Mouse (Mus musculus): ENCODE measurements around the gene Sept6. TPM values are rescaled to one million over a fixed set of nuclear protein-coding genes. Genes with fewer than 3 reads are reported as not detected.
"Not testable (repeated sequence)": the region's sequence is repeated elsewhere in the genome, so short reads cannot be mapped to it uniquely, and the experiment has no call there.

The Sept6 gene
- polyA plus RNA-seq, 1 experiment from 2014 or later: 43.6 TPM

DNA sequence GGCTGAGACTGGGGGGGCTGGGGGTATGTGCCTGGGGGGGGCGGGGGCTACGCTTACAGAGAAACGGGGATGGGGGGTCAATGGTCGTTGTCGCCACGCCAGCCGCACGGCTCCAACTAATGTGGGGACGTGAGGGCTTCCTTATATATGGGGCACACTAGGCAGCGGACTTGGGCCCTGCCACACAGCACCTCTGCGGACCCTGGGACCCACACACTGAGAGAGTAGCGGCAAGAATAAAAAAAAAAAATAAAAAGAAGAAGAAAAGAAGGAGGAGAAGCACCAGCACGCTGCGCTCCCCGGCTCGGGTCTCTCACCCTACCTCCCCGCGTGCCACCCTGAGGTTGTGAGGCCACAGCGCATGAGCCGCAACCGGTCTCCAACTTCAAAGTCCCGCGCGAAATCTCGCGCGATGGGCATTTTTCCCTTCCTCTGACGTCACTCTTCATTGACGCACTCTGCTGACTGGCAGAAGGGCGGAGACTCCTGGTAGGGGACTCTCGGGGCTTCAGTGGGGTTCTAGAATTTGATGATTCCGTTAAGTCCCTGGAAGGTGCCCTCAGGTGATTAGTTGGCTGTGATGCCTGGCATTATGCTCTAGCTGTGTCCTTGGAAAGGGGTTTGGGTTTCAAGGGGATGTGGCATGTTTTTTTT is 88.4 kb downstream of the Sept6 start:
- Histone ChIP-seq H3K27me3 (ENCODE audit: control insufficient read depth, insufficient read depth, low read length) (no peaks in the 10 kb centered on the region), H3K36me3 (ENCODE audit: control insufficient read depth, insufficient read depth, low read length) (no peaks in the 10 kb centered on the region), H3K4me2 (ENCODE audit: low read depth, low read length, severe bottlenecking) (peak overlapping the region; percentile 59), H3K4me1 (replicated peaks; ENCODE audit: control insufficient read depth, insufficient read depth, low read length) (no peaks in the 10 kb centered on the region), H3K9ac (ENCODE audit: low read length) (peak overlapping the region; percentile 66), H3K27ac (ENCODE audit: low read depth, low read length) (0 out of 2 replicates have a peak overlapping the region, but pooled peaks have one; percentile 37), H3K9me3 (ENCODE audit: control insufficient read depth, low read length) (no peaks in the 10 kb centered on the region), H3K4me3 (ENCODE audit: low read depth, low read length) (peak overlapping the region; percentile 51)
- 17% methylated on average over 31 of the region's 32 CpGs for WGBS
- DNase-seq (ENCODE audit: low spot score) (peak; percentile 91), ATAC-seq (replicated peaks; ENCODE audit: low FRiP score) (peak; percentile 93)

DNA sequence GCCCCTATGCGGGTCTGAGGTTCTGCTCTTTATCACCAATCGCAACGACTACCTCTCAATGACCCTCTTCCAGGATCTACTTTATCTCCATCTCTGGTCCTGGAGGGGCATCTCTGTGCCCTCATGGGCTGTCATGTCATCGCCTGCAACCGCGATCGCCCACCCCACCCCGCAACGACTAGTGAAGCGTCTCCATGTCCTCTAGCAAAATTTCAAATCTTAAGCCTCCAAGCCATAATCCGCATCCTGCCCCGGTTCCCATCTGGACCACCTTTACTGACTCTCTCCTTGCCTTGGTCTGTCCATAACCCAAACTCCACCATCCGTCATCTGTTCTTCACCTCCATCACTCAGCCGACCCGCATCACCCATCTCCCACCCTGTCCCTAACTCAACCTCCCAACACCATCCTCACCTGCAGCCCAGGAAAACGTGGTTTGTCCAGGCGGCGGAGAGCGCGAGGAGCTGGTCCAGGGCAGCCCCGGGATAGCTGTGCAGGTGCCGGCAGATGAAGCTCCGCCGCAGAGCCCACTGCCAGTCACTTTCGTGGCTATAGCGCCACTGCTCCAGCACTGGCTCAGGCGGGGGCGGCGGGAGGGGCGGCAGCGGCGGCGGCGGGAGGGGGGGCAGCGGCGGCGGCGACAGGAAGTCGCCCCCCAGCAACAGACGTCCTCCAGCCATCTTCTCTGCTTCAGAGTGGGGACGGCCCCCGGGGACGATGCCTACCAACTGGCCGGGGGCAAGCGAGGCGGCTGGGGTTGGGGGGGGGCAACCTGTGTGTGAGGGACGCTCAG is 89.1 kb downstream of the Sept6 start, which contains the start of gene Nkrf:
Gene Nkrf, minus strand, starts transcription at position 579 of the 794 bp plus-strand sequence.
- no peaks in the 10 kb centered on the region for H3K9me3 ChIP-seq (ENCODE audit: control insufficient read depth, low read length)
- DNase-seq (ENCODE audit: low spot score) (peak; percentile 59), ATAC-seq (replicated peaks; ENCODE audit: low FRiP score) (peak; percentile 79)
- peak within 1 kb of the TSS; percentile 51 for H3K4me3 ChIP-seq (ENCODE audit: low read depth, low read length)
- H3K4me1 ChIP-seq (replicated peaks; ENCODE audit: control insufficient read depth, insufficient read depth, low read length): no peaks in the 10 kb centered on the region
- 18% methylated on average over 33 of the region's 47 CpGs for WGBS
- H3K4me2 ChIP-seq (ENCODE audit: low read depth, low read length, severe bottlenecking): peak within 1 kb of the TSS; percentile 59
- H3K9ac ChIP-seq (ENCODE audit: low read length): peak within 1 kb of the TSS; percentile 66
- no peaks in the 10 kb centered on the region for H3K27me3 ChIP-seq (ENCODE audit: control insufficient read depth, insufficient read depth, low read length)
- 0 out of 2 replicates have a peak within 1 kb of the TSS, but pooled peaks have one; percentile 37 for H3K27ac ChIP-seq (ENCODE audit: low read depth, low read length)
- no peaks in the 10 kb centered on the region for H3K36me3 ChIP-seq (ENCODE audit: control insufficient read depth, insufficient read depth, low read length)

DNA sequence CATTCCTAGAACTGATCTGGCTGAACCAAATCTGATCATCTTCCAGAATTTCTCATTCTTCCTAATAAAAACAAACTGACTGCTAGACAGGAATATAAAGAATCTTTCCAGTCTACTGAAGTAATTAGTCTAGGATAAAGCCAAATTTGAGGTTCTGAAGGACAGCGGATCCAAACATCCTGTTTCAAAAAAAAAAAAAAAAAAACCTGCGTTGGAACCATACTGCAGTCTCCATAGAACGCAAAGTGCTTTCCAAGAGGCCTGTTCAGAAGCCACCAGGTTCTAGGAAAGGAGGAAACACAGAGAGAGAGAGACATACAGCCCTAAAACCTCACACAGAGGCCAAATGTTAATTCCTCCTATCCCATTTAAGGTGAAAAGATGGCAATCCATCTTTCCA is 89.9 kb downstream of the Sept6 start:
- no peaks in the 10 kb centered on the region for H3K36me3 ChIP-seq (ENCODE audit: control insufficient read depth, insufficient read depth, low read length)
- H3K4me2 ChIP-seq (ENCODE audit: low read depth, low read length, severe bottlenecking): peak overlapping the region; percentile 59
- H3K9me3 ChIP-seq (ENCODE audit: control insufficient read depth, low read length): no peaks in the 10 kb centered on the region
- DNase-seq (ENCODE audit: low spot score) (no peak), ATAC-seq (replicated peaks; ENCODE audit: low FRiP score) (no peak)
- H3K27ac ChIP-seq (ENCODE audit: low read depth, low read length): no peak overlapping the region
- H3K9ac ChIP-seq (ENCODE audit: low read length): peak overlapping the region; percentile 66
- peak overlapping the region; percentile 51 for H3K4me3 ChIP-seq (ENCODE audit: low read depth, low read length)
- WGBS: 47% methylated on average over 3 of the region's 3 CpGs
- no peaks in the 10 kb centered on the region for H3K27me3 ChIP-seq (ENCODE audit: control insufficient read depth, insufficient read depth, low read length)
- H3K4me1 ChIP-seq (replicated peaks; ENCODE audit: control insufficient read depth, insufficient read depth, low read length): no peaks in the 10 kb centered on the region

DNA sequence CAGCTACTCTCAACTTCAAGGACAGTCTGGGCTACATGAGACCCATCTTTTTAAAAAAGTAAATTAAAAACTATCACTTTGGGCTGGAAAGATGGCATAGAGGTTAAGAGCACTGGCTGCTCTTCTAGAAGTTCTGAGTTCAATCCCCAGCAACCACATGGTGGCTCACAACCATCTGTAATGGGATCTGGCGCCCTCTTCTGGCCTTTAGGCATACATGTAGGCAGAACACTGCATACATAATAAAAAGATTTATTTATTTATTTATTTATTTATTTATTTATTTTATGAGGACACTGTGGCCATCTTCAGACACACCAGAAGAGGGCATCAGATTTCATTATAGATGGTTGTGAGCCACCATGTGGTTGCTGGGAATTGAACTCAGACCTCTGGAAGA is 92.7 kb downstream of the Sept6 start:
- DNase-seq (ENCODE audit: low spot score); H3K36me3 ChIP-seq (ENCODE audit: control insufficient read depth, insufficient read depth, low read length); H3K27me3 ChIP-seq (ENCODE audit: control insufficient read depth, insufficient read depth, low read length); H3K27ac ChIP-seq (ENCODE audit: low read depth, low read length); H3K9me3 ChIP-seq (ENCODE audit: control insufficient read depth, low read length); H3K9ac ChIP-seq (ENCODE audit: low read length); H3K4me1 ChIP-seq (replicated peaks; ENCODE audit: control insufficient read depth, insufficient read depth, low read length); H3K4me2 ChIP-seq (ENCODE audit: low read depth, low read length, severe bottlenecking); H3K4me3 ChIP-seq (ENCODE audit: low read depth, low read length); ATAC-seq (replicated peaks; ENCODE audit: low FRiP score): not testable (repeated sequence)
- 14% methylated on average over 1 of the region's 1 CpGs for WGBS

DNA sequence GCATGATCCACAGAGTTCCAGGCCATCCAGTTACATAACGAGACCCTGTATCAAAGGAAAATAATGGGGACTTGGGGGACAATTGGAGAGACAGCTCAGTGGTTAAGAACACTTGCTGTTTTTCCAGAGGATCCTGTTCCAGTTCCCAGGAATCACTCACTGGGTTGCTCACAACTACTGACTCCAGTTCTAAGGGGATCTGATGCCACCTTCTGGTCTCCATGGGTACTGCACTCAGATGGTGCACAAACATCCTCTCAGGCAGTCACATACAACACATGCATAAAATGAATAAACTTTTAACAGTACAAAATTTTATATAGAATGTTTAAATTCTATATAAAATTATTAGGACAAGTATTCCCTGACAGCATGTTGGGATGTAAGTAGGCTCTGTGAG is 106.9 kb downstream of the Sept6 start:
- Histone ChIP-seq H3K27ac (ENCODE audit: low read depth, low read length) (no peak overlapping the region), H3K27me3 (ENCODE audit: control insufficient read depth, insufficient read depth, low read length) (no peaks in the 10 kb centered on the region), H3K36me3 (ENCODE audit: control insufficient read depth, insufficient read depth, low read length) (no peaks in the 10 kb centered on the region), H3K9ac (ENCODE audit: low read length) (no peak overlapping the region), H3K4me3 (ENCODE audit: low read depth, low read length) (no peak overlapping the region), H3K4me2 (ENCODE audit: low read depth, low read length, severe bottlenecking) (no peak overlapping the region), H3K9me3 (ENCODE audit: control insufficient read depth, low read length) (no peaks in the 10 kb centered on the region; the same call in 1 of the 2 replicates), H3K4me1 (replicated peaks; ENCODE audit: control insufficient read depth, insufficient read depth, low read length) (no peaks in the 10 kb centered on the region)
- no peak for ATAC-seq (replicated peaks; ENCODE audit: low FRiP score)
- DNase-seq (ENCODE audit: low spot score): no peak
- WGBS: 81% methylated on average over 1 of the region's 1 CpGs

DNA sequence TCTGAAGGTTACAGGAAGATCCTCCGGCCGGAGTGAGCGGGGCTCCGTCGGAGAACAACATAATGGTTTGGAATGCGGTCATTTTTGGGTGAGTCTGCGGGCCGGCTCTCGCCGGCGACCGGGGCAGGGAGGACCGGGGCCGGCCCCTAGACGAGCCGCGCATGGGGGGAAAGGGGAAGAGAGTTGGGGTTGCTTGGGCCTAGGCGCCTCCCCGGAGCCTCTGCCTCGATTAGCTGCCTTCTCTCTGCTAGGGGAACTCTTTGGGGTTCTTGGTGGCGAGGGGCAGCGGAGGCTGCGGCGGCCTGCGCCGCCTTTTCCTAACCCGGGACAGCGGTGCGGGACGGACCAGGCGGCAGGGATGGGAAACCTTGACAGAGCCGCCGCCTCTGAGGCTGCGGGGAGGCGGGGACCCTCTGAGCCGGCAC is 116.9 kb downstream of the Sept6 start:
- Histone ChIP-seq H3K36me3 (ENCODE audit: control insufficient read depth, insufficient read depth, low read length) (no peaks in the 10 kb centered on the region), H3K27me3 (ENCODE audit: control insufficient read depth, insufficient read depth, low read length) (no peaks in the 10 kb centered on the region), H3K9ac (ENCODE audit: low read length) (peak overlapping the region; percentile 69), H3K27ac (ENCODE audit: low read depth, low read length) (peak overlapping the region; percentile 7; the same call in 1 of the 2 replicates), H3K4me1 (replicated peaks; ENCODE audit: control insufficient read depth, insufficient read depth, low read length) (no peaks in the 10 kb centered on the region), H3K9me3 (ENCODE audit: control insufficient read depth, low read length) (no peaks in the 10 kb centered on the region), H3K4me2 (ENCODE audit: low read depth, low read length, severe bottlenecking) (peak overlapping the region; percentile 55), H3K4me3 (ENCODE audit: low read depth, low read length) (peak overlapping the region; percentile 60)
- 15% methylated on average over 36 of the region's 36 CpGs for WGBS
- peak; percentile 49 for ATAC-seq (replicated peaks; ENCODE audit: low FRiP score)
- no peak for DNase-seq (ENCODE audit: low spot score)

DNA sequence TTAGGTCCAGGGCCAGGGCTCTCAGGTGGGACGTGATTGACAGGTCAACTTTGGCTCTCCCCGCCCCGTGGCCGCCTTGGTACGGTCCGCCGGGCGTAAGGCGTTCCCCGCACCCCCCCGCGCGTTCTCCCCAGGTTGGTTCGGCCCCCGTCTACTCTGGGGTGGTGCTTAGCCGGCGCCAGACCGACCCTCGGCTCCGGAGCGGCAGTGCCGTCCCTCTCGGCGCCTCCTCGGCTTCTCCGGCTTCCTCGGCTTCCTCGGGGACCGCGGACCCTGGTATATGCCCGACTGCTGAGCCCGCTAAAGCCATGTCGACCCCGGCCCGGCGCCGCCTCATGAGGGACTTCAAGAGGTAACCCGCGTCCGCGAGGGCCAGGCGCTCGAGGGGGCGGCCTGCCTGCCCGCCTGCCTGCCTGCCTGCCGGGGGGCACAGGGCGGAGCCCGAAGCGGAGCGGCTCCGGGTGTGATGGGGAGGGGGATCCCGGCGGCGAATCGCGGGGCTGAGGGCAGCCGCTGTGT is 117.4 kb downstream of the Sept6 start:
- peak overlapping the region; percentile 60 for H3K4me3 ChIP-seq (ENCODE audit: low read depth, low read length)
- peak overlapping the region; percentile 55; the same call in 1 of the 2 replicates for H3K4me2 ChIP-seq (ENCODE audit: low read depth, low read length, severe bottlenecking)
- DNase-seq (ENCODE audit: low spot score) (peak; percentile 93), ATAC-seq (replicated peaks; ENCODE audit: low FRiP score) (peak; percentile 97)
- no peaks in the 10 kb centered on the region for H3K27me3 ChIP-seq (ENCODE audit: control insufficient read depth, insufficient read depth, low read length)
- no peaks in the 10 kb centered on the region for H3K9me3 ChIP-seq (ENCODE audit: control insufficient read depth, low read length)
- H3K4me1 ChIP-seq (replicated peaks; ENCODE audit: control insufficient read depth, insufficient read depth, low read length): no peaks in the 10 kb centered on the region
- no peaks in the 10 kb centered on the region for H3K36me3 ChIP-seq (ENCODE audit: control insufficient read depth, insufficient read depth, low read length)
- peak overlapping the region; percentile 7 for H3K27ac ChIP-seq (ENCODE audit: low read depth, low read length)
- H3K9ac ChIP-seq (ENCODE audit: low read length): peak overlapping the region; percentile 69
- 21% methylated on average over 57 of the region's 57 CpGs for WGBS

DNA sequence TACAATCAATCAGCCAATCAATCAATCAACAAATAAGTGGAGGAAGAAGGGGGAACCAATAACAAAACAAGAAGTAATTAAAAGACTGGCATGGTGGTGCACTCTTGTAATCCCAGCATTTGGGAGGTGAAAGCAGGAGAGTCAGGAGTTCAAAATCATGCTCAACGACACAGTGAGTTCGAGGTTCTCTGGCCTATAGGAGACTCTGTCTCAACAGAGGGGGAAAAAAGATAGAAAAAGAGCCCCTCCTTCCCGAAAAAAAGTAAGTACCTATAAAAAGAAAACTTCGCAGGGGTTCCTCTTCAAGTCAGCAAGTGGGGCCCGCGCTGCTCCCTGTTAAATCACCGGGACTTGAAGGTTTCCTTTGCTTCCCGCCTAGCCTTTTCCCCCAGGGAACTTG is 117.8 kb downstream of the Sept6 start, which contains the start of the genes Ube2a and C330007P06Rik:
Gene Ube2a, plus strand, starts transcription at position 136 of the 400 bp plus-strand sequence.
Gene C330007P06Rik, minus strand, starts transcription at position 347 of the 400 bp plus-strand sequence.
- Histone ChIP-seq H3K4me3 (ENCODE audit: low read depth, low read length) (peak within 1 kb of the TSS; percentile 60), H3K4me2 (ENCODE audit: low read depth, low read length, severe bottlenecking) (peak within 1 kb of the TSS; percentile 55), H3K36me3 (ENCODE audit: control insufficient read depth, insufficient read depth, low read length) (no peaks in the 10 kb centered on the region), H3K27ac (ENCODE audit: low read depth, low read length) (peak within 1 kb of the TSS; percentile 7), H3K9ac (ENCODE audit: low read length) (peak within 1 kb of the TSS; percentile 69), H3K9me3 (ENCODE audit: control insufficient read depth, low read length) (no peaks in the 10 kb centered on the region), H3K4me1 (replicated peaks; ENCODE audit: control insufficient read depth, insufficient read depth, low read length) (no peaks in the 10 kb centered on the region), H3K27me3 (ENCODE audit: control insufficient read depth, insufficient read depth, low read length) (no peaks in the 10 kb centered on the region)
- whole genome bisulfite sequencing: 30% methylated on average over 8 of the region's 8 CpGs
- DNase-seq (ENCODE audit: low spot score): no peak
- no peak; the same call in 1 of the 2 replicates for ATAC-seq (replicated peaks; ENCODE audit: low FRiP score)
